Mouse (Mus musculus) liver, adult 2 months (tissue): ENCODE data around the gene Timp3. TPM values are rescaled to one million over a fixed set of nuclear protein-coding genes. Genes with fewer than 3 reads are reported as not detected.

Source experiments
- DNase-seq: peaks from one replicate; pipeline ENCODE4 v3.0.0-alpha.2; 2011; ENCODE audit warnings: low read depth, low spot score; ENCODE audit errors: extremely low read depth
- H3K27ac ChIP-seq: fragments of 200-500 bp; replicated peaks from 2 replicates; pipeline ENCODE4 v1.5.1; 2012; ENCODE audit warnings: low read depth, mild to moderate bottlenecking, control low read depth, inconsistent platforms, low read length; ENCODE audit not compliant: insufficient read depth
- H3K27me3 ChIP-seq: fragments of 200-500 bp; 2 replicates; pipeline ENCODE4 v1.6.1; 2012; ENCODE audit warnings: mild to moderate bottlenecking, moderate library complexity, low read length, inconsistent platforms; ENCODE audit not compliant: control insufficient read depth, insufficient read depth
- H3K36me3 ChIP-seq: fragments of 200-500 bp; 2 replicates; pipeline ENCODE4 v1.6.1; 2012; ENCODE audit warnings: low read length, inconsistent platforms; ENCODE audit not compliant: control insufficient read depth, insufficient read depth
- H3K4me1 ChIP-seq: fragments of 200-500 bp; 2 replicates; pipeline ENCODE4 v1.6.1; 2011; ENCODE audit warnings: low read length; ENCODE audit not compliant: control insufficient read depth, insufficient read depth
- H3K4me3 ChIP-seq: fragments of 200-500 bp; 2 replicates; pipeline ENCODE4 v1.5.1; 2011; ENCODE audit warnings: low read depth, mild to moderate bottlenecking, control low read depth, low read length, moderate library complexity; ENCODE audit not compliant: insufficient read depth
- H3K79me2 ChIP-seq: fragments of 200-500 bp; 2 replicates; pipeline ENCODE4 v1.6.1; 2012; ENCODE audit warnings: inconsistent platforms, mild to moderate bottlenecking, low read length, moderate library complexity; ENCODE audit not compliant: control insufficient read depth, insufficient read depth
- H3K9ac ChIP-seq: fragments of 200-500 bp; 2 replicates; pipeline ENCODE4 v1.6.1; 2012; ENCODE audit warnings: low read depth, mild to moderate bottlenecking, control low read depth, inconsistent platforms, low read length
- CTCF ChIP-seq: fragments of 200-500 bp; IDR thresholded peaks from 2 replicates; pipeline ENCODE4 v1.5.1; 2011; ENCODE audit warnings: low read depth, low read length, control low read depth
- POLR2A ChIP-seq: fragments of 200-500 bp; IDR thresholded peaks from 2 replicates; pipeline ENCODE4 v1.6.1; 2011; ENCODE audit warnings: low read length, control low read depth; ENCODE audit not compliant: insufficient read depth; ENCODE audit errors: extremely low read depth
- WGBS: fragments of 180-500 bp; shearing (Covaris S2); methylation state at CpG from one replicate; pipeline ENCODE4 v1.1.7; 2018; 5-methylcytosine and 5-hydroxymethylcytosine counted together
- polyA plus RNA-seq: library from polyadenylated mRNA; depleted of rRNA; stranded (reverse); fragments of >200 nt; gene quantifications from 2 replicates; pipeline ENCODE4 v1.2.3, GENCODE M21; 2012
- total RNA-seq: library from RNA; depleted of rRNA; stranded (reverse); fragments of >200 nt; gene quantifications from 2 replicates; pipeline ENCODE4 v1.2.3, GENCODE M21; 2014

The Timp3 gene
- total and polyA plus RNA-seq, 2 experiments = 5.2 to 12.8 TPM

- Histone ChIP-seq H3K9ac (no peak overlapping the region), H3K27ac (no peak overlapping the region), H3K36me3 (0 out of 2 replicates have a peak, but pooled peaks cover 2% of the 10 kb centered on the region), H3K4me1 (peaks cover 8% of the 10 kb centered on the region; the same call in 1 of the 2 replicates), H3K27me3 (no peaks in the 10 kb centered on the region), H3K79me2 (no peaks in the 10 kb centered on the region), H3K4me3 (no peak overlapping the region)
- WGBS = 15% methylated on average over 3 of the region's 3 CpGs
- DNase-seq = peak; percentile 83
- TF ChIP-seq POLR2A (no peak), CTCF (no peak)
These were observed 46.2 kb downstream of the Timp3 start for GRCm38 (mm10) chr10:86346235-86346840.

GRCm38 (mm10) chr10:86351287-86351686 is 51.1 kb downstream of the Timp3 start:
- no peak for DNase-seq
- no peaks in the 10 kb centered on the region for H3K27me3 ChIP-seq
- no peak overlapping the region for H3K4me3 ChIP-seq
- TF ChIP-seq POLR2A (no peak), CTCF (no peak)
- WGBS = 72% methylated on average over 2 of the region's 2 CpGs
- H3K9ac ChIP-seq = no peak overlapping the region
- H3K79me2 ChIP-seq = no peaks in the 10 kb centered on the region
- H3K36me3 ChIP-seq = 0 out of 2 replicates have a peak, but pooled peaks cover 2% of the 10 kb centered on the region
- H3K4me1 ChIP-seq = peaks cover 6% of the 10 kb centered on the region; the same call in 1 of the 2 replicates
- no peak overlapping the region for H3K27ac ChIP-seq

GRCm38 (mm10) chr10:86352521-86352920 is 52.3 kb downstream of the Timp3 start:
- H3K4me1 ChIP-seq = peaks cover 5% of the 10 kb centered on the region; the same call in 1 of the 2 replicates
- no peak overlapping the region for H3K9ac ChIP-seq
- 98% methylated on average over 3 of the region's 3 CpGs for WGBS
- H3K27ac ChIP-seq = no peak overlapping the region
- no peak for DNase-seq
- H3K79me2 ChIP-seq = no peaks in the 10 kb centered on the region
- H3K36me3 ChIP-seq = 0 out of 2 replicates have a peak, but pooled peaks cover 2% of the 10 kb centered on the region
- H3K27me3 ChIP-seq = no peaks in the 10 kb centered on the region
- no peak for TF ChIP-seq POLR2A
- TF ChIP-seq CTCF = no peak
- no peak overlapping the region for H3K4me3 ChIP-seq

GRCm38 (mm10) chr10:86356819-86357563 is 56.8 kb downstream of the Timp3 start:
- H3K79me2 ChIP-seq = no peaks in the 10 kb centered on the region
- TF ChIP-seq POLR2A = no peak
- TF ChIP-seq CTCF = 0 out of 2 replicates have a peak, but pooled peaks have one; percentile 13
- no peak overlapping the region for H3K4me3 ChIP-seq
- peaks cover 2% of the 10 kb centered on the region; the same call in 1 of the 2 replicates for H3K4me1 ChIP-seq
- no peak overlapping the region for H3K9ac ChIP-seq
- H3K27ac ChIP-seq = no peak overlapping the region
- H3K27me3 ChIP-seq = no peaks in the 10 kb centered on the region
- peak; percentile 46 for DNase-seq
- WGBS = 60% methylated on average over 5 of the region's 5 CpGs
- no peaks in the 10 kb centered on the region for H3K36me3 ChIP-seq

- no peaks in the 10 kb centered on the region for H3K79me2 ChIP-seq
- WGBS = 69% methylated on average over 7 of the region's 7 CpGs
- no peak for DNase-seq
- H3K27ac ChIP-seq = no peak overlapping the region
- no peak overlapping the region for H3K9ac ChIP-seq
- TF ChIP-seq CTCF = no peak
- TF ChIP-seq POLR2A = no peak
- H3K27me3 ChIP-seq = no peaks in the 10 kb centered on the region
- H3K4me3 ChIP-seq = no peak overlapping the region
- H3K4me1 ChIP-seq = no peaks in the 10 kb centered on the region
- H3K36me3 ChIP-seq = no peaks in the 10 kb centered on the region
These were observed 58.3 kb downstream of the Timp3 start for GRCm38 (mm10) chr10:86358307-86358975.
